Mouse (Mus musculus) neural tube, postnatal 0 days (tissue): ENCODE data around the gene Pja2. TPM values are rescaled to one million over a fixed set of nuclear protein-coding genes. Genes with fewer than 3 reads are reported as not detected.

Experiments
- microRNA-seq: library from miRNA; unstranded; fragments of <30 nt; microRNA quantifications from one replicate; pipeline ENCODE4, GENCODE M21; 2016
- polyA plus RNA-seq: library from polyadenylated mRNA; unstranded; fragments of >200 nt; fragmentation: Nextera tagmentation; extraction: Ambion mirVana; gene quantifications from 2 replicates; pipeline ENCODE4 v1.2.1, GENCODE M21; 2015

Pja2 gene
- polyA plus RNA-seq: 202 and 215 TPM in 2 replicates

GRCm38 (mm10) chr17:64331898-64332769 lies at the start of gene Pja2:
Gene Pja2 (minus strand): TSS chr17:64331916.

Small RNA genes within 50 kb of the gene (microRNA-seq; reads per million reads assigned to microRNA genes)
- not detected for gene Gm24194
